Mouse (Mus musculus) brain, embryonic 14.5 days (tissue): ENCODE measurements around the gene Purb.

Experiments
- CTCF ChIP-seq: fragments of 200-500 bp; IDR thresholded peaks from 2 replicates; pipeline ENCODE4 v1.5.1; 2012; ENCODE audit warnings: inconsistent platforms, mild to moderate bottlenecking, moderate library complexity, borderline replicate concordance; ENCODE audit not compliant: insufficient read depth, insufficient read length; ENCODE audit errors: extremely low read depth
- POLR2A ChIP-seq: fragments of 200-500 bp; IDR thresholded peaks from 2 replicates; pipeline ENCODE4 v1.6.1; 2012; ENCODE audit warnings: mild to moderate bottlenecking, inconsistent platforms, borderline replicate concordance; ENCODE audit not compliant: poor library complexity, insufficient read depth, insufficient read length, severe bottlenecking; ENCODE audit errors: extremely low read depth

DNA sequence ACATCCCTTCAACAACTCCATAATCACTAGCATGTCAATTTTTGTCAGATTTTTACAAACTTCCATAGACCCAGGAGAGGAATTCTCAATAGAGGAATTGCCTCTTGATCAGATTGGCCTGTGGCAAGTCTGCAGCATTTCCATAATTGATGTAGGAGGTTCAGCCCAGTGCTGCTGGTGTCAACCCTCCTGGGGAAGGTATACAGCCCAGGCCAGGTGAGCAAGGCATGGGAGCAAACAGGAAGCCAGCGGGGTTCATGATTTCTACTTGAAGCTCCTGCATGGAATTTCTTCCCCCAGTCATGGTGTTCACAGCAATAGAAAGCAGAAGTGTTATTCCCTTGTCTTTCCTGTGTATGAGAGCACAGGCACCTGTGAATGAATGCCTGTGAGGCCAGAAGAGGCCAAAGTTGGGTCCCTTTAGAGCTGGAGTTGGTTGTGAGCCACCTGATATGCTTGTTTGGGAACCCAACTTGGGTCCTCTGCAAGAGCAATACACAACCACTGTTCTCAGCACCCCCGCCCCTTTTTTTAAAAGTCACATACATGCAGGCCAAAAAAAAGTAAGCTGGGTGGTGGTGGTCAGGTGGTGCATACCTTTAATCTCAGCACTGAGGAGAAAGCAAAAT is 54.9 kb downstream of the Purb start:
- TF ChIP-seq POLR2A (no peak), CTCF (no peak)
